Mouse (Mus musculus) kidney, adult 2 months (tissue): ENCODE data around the gene Tm9sf4. TPM values are rescaled to one million over a fixed set of nuclear protein-coding genes. Genes with fewer than 3 reads are reported as not detected.

Experiments used
- DNase-seq: peaks from one replicate; pipeline ENCODE4 v3.0.0; 2021
- H3K27ac ChIP-seq: fragments of 200-500 bp; 2 replicates; pipeline ENCODE4 v1.5.1; 2012; ENCODE audit warnings: low read depth, low read length, control low read depth, inconsistent platforms; ENCODE audit not compliant: insufficient read depth
- H3K27me3 ChIP-seq: fragments of 200-500 bp; replicated peaks from 2 replicates; pipeline ENCODE4 v1.6.1; 2012; ENCODE audit warnings: mild to moderate bottlenecking, moderate library complexity, low read length, inconsistent platforms; ENCODE audit not compliant: control insufficient read depth, insufficient read depth
- H3K36me3 ChIP-seq: fragments of 200-500 bp; 2 replicates; pipeline ENCODE4 v1.6.1; 2012; ENCODE audit warnings: mild to moderate bottlenecking, moderate library complexity, low read length, inconsistent platforms; ENCODE audit not compliant: control insufficient read depth, insufficient read depth
- H3K4me1 ChIP-seq: fragments of 200-500 bp; 2 replicates; pipeline ENCODE4 v1.6.1; 2011; ENCODE audit warnings: low read length; ENCODE audit not compliant: control insufficient read depth, insufficient read depth
- H3K4me3 ChIP-seq: fragments of 200-500 bp; 2 replicates; pipeline ENCODE4 v1.5.1; 2011; ENCODE audit warnings: mild to moderate bottlenecking, low read depth, low read length, control low read depth; ENCODE audit not compliant: insufficient read depth
- CTCF ChIP-seq: fragments of 200-500 bp; conservative IDR thresholded peaks from 2 replicates; pipeline ENCODE4 v1.5.1; 2011; ENCODE audit warnings: low read depth, mild to moderate bottlenecking, control low read depth, low read length, moderate library complexity, mixed read lengths; ENCODE audit not compliant: insufficient read depth, insufficient read length
- POLR2A ChIP-seq: fragments of 200-500 bp; IDR thresholded peaks from one replicate; pipeline ENCODE4 v1.6.1; 2011; ENCODE audit warnings: low read depth, low read length, control low read depth
- WGBS: fragments of 180-500 bp; shearing (Covaris S2); methylation state at CpG from one replicate; pipeline ENCODE4 v1.1.7; 2018; 5-methylcytosine and 5-hydroxymethylcytosine counted together
- polyA plus RNA-seq: library from polyadenylated mRNA; depleted of rRNA; stranded (reverse); fragments of >200 nt; gene quantifications from 2 replicates; pipeline ENCODE4 v1.2.3, GENCODE M21; 2012; rRNA removed

Tm9sf4 gene
- 46.0 and 49.5 TPM in 2 replicates for polyA plus RNA-seq

DNA sequence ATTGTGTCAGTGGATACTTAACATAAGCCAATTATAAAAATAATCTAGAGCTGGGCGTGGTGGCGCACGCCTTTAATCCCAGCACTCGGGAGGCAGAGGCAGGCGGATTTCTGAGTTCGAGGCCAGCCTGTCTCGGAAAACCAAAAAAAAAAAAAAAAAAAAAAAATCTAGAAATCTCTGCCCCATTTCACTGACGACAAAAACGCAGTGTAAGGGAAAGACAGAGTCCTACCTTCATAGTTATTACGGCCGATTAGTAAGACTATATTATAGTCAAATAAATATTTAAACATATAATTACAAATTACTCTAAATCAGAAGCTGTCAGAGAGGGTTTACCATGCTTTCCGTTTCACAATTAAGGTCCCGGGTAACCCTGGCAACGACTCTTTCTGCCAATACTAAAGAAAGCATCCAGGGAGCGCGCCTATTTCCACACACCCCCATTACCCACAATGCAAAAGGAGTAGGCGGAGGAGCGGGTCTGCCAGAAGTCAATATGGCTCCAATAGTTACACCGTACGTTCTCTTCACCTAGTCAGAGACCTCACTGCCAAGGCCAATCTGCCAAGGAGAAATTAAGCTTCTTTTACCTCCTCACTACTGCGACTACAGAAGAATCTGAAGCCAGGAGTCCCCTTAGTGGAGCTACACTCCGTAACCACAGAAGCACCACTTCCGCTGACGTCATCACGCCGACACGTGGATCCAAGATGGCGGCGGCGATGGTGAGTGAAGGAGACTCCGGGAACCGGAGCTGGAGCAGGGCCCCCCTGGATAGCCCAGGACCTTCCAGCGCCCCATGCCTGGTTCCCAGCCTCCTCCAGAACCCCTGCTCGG lies at the start of gene Tm9sf4:
TSS of gene Tm9sf4 (plus strand) at position 460 of the 840 bp plus-strand sequence.
- TF ChIP-seq CTCF (no peak), POLR2A (peak; percentile 39)
- WGBS: 8% methylated on average over 34 of the region's 34 CpGs
- H3K4me1 ChIP-seq: no peaks in the 10 kb centered on the region
- no peaks in the 10 kb centered on the region for H3K27me3 ChIP-seq
- peak within 1 kb of the TSS; percentile 83 for H3K4me3 ChIP-seq
- H3K27ac ChIP-seq: peak within 1 kb of the TSS; percentile 83
- DNase-seq: peak; percentile 94
- no peaks in the 10 kb centered on the region for H3K36me3 ChIP-seq

DNA sequence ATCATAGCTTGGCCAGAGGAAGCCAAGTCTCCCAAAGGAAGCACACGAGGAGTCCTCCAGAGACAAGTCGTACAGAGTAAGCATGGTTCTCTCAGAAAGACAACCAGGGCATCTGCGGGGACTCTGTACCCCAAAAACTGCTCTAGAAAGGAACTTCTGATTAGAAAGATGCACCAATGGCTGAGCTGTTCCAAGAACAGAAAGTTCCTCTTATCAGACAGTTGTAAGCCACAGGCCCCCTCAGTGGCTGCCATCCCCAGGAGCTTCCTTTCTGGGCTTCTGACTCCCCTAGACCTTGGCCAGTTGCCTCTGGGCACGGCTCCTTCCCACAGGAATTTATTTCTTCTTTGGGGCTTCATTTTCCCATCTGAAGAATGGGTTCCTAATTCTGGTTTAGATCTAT lies 45.4 kb upstream of the Tm9sf4 start:
- WGBS: 83% methylated on average over 4 of the region's 4 CpGs
- DNase-seq: no peak
- Histone ChIP-seq H3K4me3 (no peak overlapping the region), H3K4me1 (no peaks in the 10 kb centered on the region), H3K36me3 (no peaks in the 10 kb centered on the region), H3K27me3 (no peaks in the 10 kb centered on the region), H3K27ac (no peak overlapping the region)
- TF ChIP-seq POLR2A: no peak
- no peak for TF ChIP-seq CTCF

DNA sequence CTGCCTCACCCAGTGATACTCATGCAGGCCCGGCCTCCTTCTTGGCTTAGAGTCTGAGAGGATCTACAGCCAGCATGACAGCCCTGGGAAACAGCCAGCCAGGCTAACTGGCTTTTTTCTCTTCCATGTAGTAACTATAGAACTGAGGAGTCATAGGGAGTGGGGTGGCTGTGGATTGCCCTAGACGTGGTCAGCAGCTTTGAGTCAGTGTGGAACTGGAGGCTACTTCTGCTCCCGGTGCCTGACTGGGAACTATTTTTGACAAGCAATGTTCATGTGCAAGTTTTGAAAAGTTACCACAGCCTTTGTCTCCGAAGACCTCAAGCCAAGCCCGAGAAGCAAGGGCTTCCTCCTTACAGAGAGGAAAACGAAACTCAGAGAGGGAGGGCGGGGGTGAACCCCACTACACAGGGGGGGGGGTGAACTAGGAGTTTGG lies 44.0 kb upstream of the Tm9sf4 start:
- 67% methylated on average over 7 of the region's 7 CpGs for whole genome bisulfite sequencing
- no peak overlapping the region for H3K27ac ChIP-seq
- peak; percentile 13 for DNase-seq
- TF ChIP-seq CTCF (no peak), POLR2A (no peak)
- H3K4me1 ChIP-seq: no peaks in the 10 kb centered on the region
- H3K36me3 ChIP-seq: no peaks in the 10 kb centered on the region
- no peak overlapping the region for H3K4me3 ChIP-seq
- no peaks in the 10 kb centered on the region for H3K27me3 ChIP-seq

DNA sequence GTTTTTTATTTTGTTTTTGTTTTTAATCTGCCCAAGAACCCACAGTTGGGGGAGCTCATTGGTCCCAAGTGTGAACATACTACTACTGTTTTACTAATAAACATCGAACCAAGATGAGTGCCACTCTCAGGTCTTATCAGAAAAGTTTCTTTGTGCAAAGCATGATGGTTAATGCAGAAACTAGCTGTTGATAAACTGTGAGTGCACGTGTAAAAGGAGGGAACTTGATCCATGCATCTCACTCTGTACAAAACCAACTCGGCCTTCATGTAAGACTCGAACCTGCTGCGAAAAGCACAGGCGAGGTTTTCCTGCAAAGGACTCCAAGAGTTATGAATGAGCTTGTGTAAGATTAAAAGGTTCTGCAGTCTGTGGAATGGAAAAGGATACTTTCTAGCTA lies 41.6 kb upstream of the Tm9sf4 start:
- TF ChIP-seq POLR2A: no peak
- no peak for TF ChIP-seq CTCF
- no peak for DNase-seq
- Histone ChIP-seq H3K27ac (no peak overlapping the region), H3K4me3 (no peak overlapping the region), H3K4me1 (no peaks in the 10 kb centered on the region), H3K36me3 (no peaks in the 10 kb centered on the region), H3K27me3 (no peaks in the 10 kb centered on the region)
- 86% methylated on average over 6 of the region's 6 CpGs for WGBS

DNA sequence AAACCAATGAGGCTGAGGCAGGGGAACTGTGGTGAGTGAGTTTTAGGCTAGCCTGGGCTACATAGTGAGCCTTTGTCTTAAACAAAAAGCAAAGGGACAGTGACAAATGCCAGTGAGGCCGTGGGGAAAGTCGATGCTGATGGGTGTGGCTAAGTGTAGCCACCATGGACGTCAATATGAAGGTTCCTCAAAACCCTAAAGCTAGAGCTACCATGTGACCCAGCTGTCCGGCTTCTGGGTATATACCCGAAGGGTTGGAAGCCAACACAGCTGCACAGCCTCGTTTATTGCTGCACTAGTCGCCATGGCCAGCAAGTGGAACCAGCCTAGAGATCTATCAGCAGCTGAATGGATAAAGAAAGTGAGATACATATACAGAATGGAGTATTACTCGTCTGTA lies 41.0 kb upstream of the Tm9sf4 start:
- Histone ChIP-seq H3K36me3 (no peaks in the 10 kb centered on the region), H3K4me1 (no peaks in the 10 kb centered on the region), H3K4me3 (no peak overlapping the region), H3K27me3 (no peaks in the 10 kb centered on the region), H3K27ac (no peak overlapping the region)
- TF ChIP-seq CTCF: no peak
- TF ChIP-seq POLR2A: no peak
- no peak for DNase-seq
- 61% methylated on average over 8 of the region's 8 CpGs for WGBS

DNA sequence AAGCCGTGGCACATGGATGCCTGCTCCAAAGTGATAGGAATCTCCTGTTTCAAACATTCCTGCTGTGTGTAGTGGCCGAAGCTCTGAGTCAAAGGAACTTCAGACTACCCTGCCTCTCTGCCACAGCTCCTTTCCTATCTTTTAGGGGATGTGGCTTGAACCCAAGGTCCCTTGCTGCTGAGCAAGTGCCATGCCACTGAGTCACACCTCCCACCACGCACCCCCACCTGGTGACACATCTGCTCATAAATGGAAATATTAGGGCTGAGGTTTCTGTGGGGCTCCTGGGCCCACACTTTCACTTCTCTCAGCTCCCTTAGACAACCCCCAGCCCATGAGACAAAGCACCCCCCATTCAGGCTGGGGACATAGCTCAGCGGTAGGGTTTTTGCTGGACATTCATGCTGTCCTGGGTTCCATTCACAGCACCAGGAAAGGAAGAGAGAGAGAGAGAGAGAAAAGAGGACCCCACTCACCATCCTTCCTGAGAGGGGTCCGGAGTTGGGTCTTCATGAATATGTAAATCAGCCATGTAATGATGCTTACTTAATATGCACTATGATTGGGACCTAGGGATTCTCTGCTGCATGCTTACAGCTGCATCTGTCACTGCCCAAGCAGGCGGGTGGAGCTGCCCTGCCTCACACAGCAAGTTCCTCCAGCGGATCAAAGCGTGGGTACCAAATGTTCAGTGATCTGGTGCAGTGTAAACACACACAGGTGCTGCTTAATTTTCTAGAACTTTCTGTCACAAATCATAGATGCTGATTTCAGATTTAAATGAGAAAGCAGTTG lies 39.1 kb upstream of the Tm9sf4 start:
- DNase-seq: no peak
- WGBS: 64% methylated on average over 8 of the region's 8 CpGs
- TF ChIP-seq CTCF: no peak
- no peak for TF ChIP-seq POLR2A

DNA sequence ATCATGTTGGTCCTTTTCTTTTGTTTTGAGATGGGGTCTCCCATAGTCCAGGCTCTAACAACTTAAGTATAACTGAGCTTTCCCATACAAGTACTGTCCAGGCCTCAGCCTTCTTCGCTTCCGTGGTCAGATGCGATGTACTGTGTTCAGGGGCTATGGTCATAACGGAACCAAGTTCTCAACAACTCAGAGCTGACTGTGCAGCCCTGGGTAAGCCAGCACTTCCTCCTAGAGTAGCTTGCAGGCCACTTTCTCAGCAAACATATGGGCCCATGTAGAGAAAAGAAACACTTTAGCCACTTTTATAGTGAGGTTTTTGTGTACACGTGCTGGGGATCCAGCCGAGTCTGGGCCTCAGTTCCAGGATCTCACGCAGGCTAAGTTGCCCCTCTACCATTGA lies 38.4 kb upstream of the Tm9sf4 start:
- no peak for TF ChIP-seq POLR2A
- TF ChIP-seq CTCF: no peak
- Histone ChIP-seq H3K4me3 (no peak overlapping the region), H3K27me3 (no peaks in the 10 kb centered on the region), H3K36me3 (no peaks in the 10 kb centered on the region), H3K27ac (no peak overlapping the region), H3K4me1 (no peaks in the 10 kb centered on the region)
- no peak for DNase-seq
- whole genome bisulfite sequencing: 86% methylated on average over 7 of the region's 7 CpGs

More for the DNA sequence above, 39.1 kb upstream of the Tm9sf4 start:
- no peak overlapping the region for H3K27ac ChIP-seq
- H3K4me1 ChIP-seq: no peaks in the 10 kb centered on the region
- no peaks in the 10 kb centered on the region for H3K36me3 ChIP-seq
- H3K4me3 ChIP-seq: no peak overlapping the region
- H3K27me3 ChIP-seq: no peaks in the 10 kb centered on the region
